In the genomic region with DNA sequence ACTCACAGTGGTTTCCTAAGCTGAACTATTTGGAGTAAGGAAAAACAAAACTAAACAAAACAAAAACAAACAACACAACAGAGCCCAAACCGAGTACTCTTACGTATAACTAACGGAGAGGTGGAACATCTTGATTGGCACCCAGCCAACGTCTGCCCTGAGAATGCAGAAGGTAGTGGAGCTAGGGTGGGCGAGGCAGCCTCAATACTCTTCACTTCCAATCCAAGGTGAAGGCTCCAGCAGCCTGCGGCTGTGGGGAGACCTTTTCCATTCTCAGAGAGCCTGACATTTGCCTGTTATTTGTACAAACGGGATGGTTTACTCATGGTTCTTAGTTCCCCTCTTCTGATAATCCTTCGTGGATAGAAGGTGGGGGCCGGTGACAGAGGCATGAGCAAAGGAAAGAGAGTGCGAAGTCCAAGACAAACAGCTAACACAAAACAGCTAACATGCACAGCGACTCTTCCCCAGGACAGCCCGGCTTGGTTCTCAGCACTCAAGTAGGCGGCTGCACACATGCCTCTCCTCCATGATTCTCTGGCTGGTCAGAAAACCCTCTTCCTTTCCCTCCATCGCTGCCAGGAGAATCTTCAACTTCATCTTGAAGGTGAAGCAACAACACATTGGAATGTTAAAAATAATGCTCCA, we compare ENCODE assay signal across 16 mouse cellular contexts. TPM values are rescaled to one million over a fixed set of nuclear protein-coding genes. Genes with fewer than 3 reads are reported as not detected.
DNase-seq lines count a peak whose midpoint lies in the region; ATAC-seq lines count a peak whose summit lies in the region.
"Had no signal": no experiment of that assay in that cellular context is flagged by ENCODE, and none has a peak within 500 bp of the region (broad histone marks: within the 10 kb centered on the region; RNA-seq: fewer than 3 reads in every experiment).

No protein-coding gene starts in this region.

- H3K27me3 ChIP-seq in heart, embryonic 12.5 days (replicated peaks): no peaks in the 10 kb centered on the region
- H3K27me3 ChIP-seq: hindbrain, embryonic 12.5 days; Patski had no signal

- DNase-seq in heart, postnatal 4 days: peak; percentile 27
- DNase-seq in urinary bladder, postnatal 4 days (ENCODE audit: low spot score in 2 of 2): peak; percentile 16 to 59
- no peak for DNase-seq in urinary bladder, adult 18-20 months (ENCODE audit: low spot score in 2 of 2)
- peak; percentile 41 to 45 for DNase-seq in kidney, postnatal 4 days
- no peak for DNase-seq in spleen, postnatal 36 days (ENCODE audit: low spot score in 2 of 2)
- no peak for DNase-seq in spleen, adult 18-20 months
- DNase-seq: cerebellum, postnatal 36 days; liver, postnatal 0 days; right cerebral cortex, postnatal 14 days; thymus, postnatal 4 days had no signal

- no peak for ATAC-seq in heart, embryonic 12.5 days (ENCODE audit: insufficient number of reproducible peaks, low FRiP score)
- ATAC-seq: liver, postnatal 0 days had no signal

- no peak overlapping the region for H3K9ac ChIP-seq in heart, embryonic 12.5 days
- H3K9ac ChIP-seq: hindbrain, embryonic 12.5 days; liver, postnatal 0 days had no signal

- H3K4me2 ChIP-seq in heart, embryonic 12.5 days: no peak overlapping the region
- H3K4me2 ChIP-seq: hindbrain, embryonic 12.5 days had no signal

- no peaks in the 10 kb centered on the region for H3K9me3 ChIP-seq in heart, embryonic 12.5 days (replicated peaks)
- H3K9me3 ChIP-seq: hindbrain, embryonic 12.5 days; midbrain, embryonic 10.5 days had no signal

- peaks cover 21% of the 10 kb centered on the region for H3K4me1 ChIP-seq in heart, embryonic 12.5 days (replicated peaks)
- H3K4me1 ChIP-seq: midbrain, embryonic 10.5 days had no signal

- 63% methylated on average over 14 of the region's 14 CpGs for WGBS in heart, embryonic 12.5 days

- H3K36me3 ChIP-seq in heart, embryonic 12.5 days: no peaks in the 10 kb centered on the region
- H3K36me3 ChIP-seq: hindbrain, embryonic 12.5 days; midbrain, embryonic 10.5 days had no signal

- no peak overlapping the region for H3K4me3 ChIP-seq in heart, embryonic 12.5 days
- H3K4me3 ChIP-seq: erythroblast, embryonic 14.5 days; hindbrain, embryonic 12.5 days; midbrain, embryonic 10.5 days; myocyte had no signal

- H3K27ac ChIP-seq in heart, embryonic 12.5 days (ENCODE audit: poor library complexity, severe bottlenecking): no peak overlapping the region; the same call in 1 of the 2 replicates
- H3K27ac ChIP-seq: hindbrain, embryonic 12.5 days; midbrain, embryonic 10.5 days had no signal

RNA-seq across cellular contexts. Expression of gene Bicc1, which starts 39.3 kb away (rescaled TPM):
- total RNA-seq in heart, postnatal 4 days (2021): 10 to 100 TPM; 37.6 to 38.4 TPM
- 21.7 and 24.2 TPM in 2 replicates for polyA plus RNA-seq in heart, embryonic 12.5 days (2016; fragmentation: Nextera tagmentation; extraction: Ambion mirVana)
- polyA plus RNA-seq: erythroblast, embryonic 14.5 days had no signal

Comparison
In these comparisons a context has a peak if more than half of its experiments do, and no peak if none do; other contexts are left out.
1. DNase-seq: peak in heart, postnatal 4 days (single experiment), urinary bladder, postnatal 4 days (2 of 2) and kidney, postnatal 4 days (2 of 2); none in urinary bladder, adult 18-20 months (0 of 2), spleen, postnatal 36 days (0 of 2) and spleen, adult 18-20 months (0 of 2).